Mouse (Mus musculus) embryonic facial prominence, embryonic 12.5 days (tissue): ENCODE data around the gene App. TPM values are rescaled to one million over a fixed set of nuclear protein-coding genes. Genes with fewer than 3 reads are reported as not detected.

Source experiments
- ATAC-seq: fragments of 200-750 bp; cut with Nextera tagmentation; 2 replicates; pipeline ENCODE4 v1.8.0; 2017; ENCODE audit not compliant: insufficient number of reproducible peaks, insufficient read depth, low FRiP score, low TSS enrichment
- H3K27ac ChIP-seq: fragments of 300-500 bp; sonication (generic); 2 replicates; pipeline ENCODE4 v1.5.1; 2016; ENCODE audit warnings: mild to moderate bottlenecking
- H3K27me3 ChIP-seq: fragments of 300-500 bp; sonication (generic); 2 replicates; pipeline ENCODE4 v1.6.1; 2016; ENCODE audit warnings: mild to moderate bottlenecking, moderate library complexity
- H3K36me3 ChIP-seq: fragments of 300-500 bp; sonication (generic); 2 replicates; pipeline ENCODE4 v1.6.1; 2016; ENCODE audit warnings: mild to moderate bottlenecking
- H3K4me1 ChIP-seq: fragments of 300-500 bp; sonication (generic); 2 replicates; pipeline ENCODE4 v1.6.1; 2016
- H3K4me2 ChIP-seq: fragments of 300-500 bp; sonication (generic); replicated peaks from 2 replicates; pipeline ENCODE4 v1.6.1; 2016; ENCODE audit warnings: mild to moderate bottlenecking, moderate library complexity
- H3K4me3 ChIP-seq: fragments of 300-500 bp; sonication (generic); 2 replicates; pipeline ENCODE4 v1.5.1; 2016; ENCODE audit warnings: mild to moderate bottlenecking
- H3K9ac ChIP-seq: fragments of 300-500 bp; sonication (generic); 2 replicates; pipeline ENCODE4 v1.6.1; 2016; ENCODE audit warnings: mild to moderate bottlenecking, moderate library complexity
- H3K9me3 ChIP-seq: fragments of 300-500 bp; sonication (generic); 2 replicates; pipeline ENCODE4 v1.6.1; 2016; ENCODE audit warnings: mild to moderate bottlenecking, moderate library complexity
- WGBS: fragments of 180-500 bp; shearing (Covaris S2); methylation state at CpG from one replicate; pipeline ENCODE4 v1.1.7; 2016; 5-methylcytosine and 5-hydroxymethylcytosine counted together
- polyA plus RNA-seq: library from polyadenylated mRNA; unstranded; fragments of >200 nt; fragmentation: Nextera tagmentation; extraction: Ambion mirVana; gene quantifications from 2 replicates; pipeline ENCODE4 v1.2.1, GENCODE M21; 2016

Gene App
- polyA plus RNA-seq, 1 experiment from 2014 or later = 224 TPM

DNA sequence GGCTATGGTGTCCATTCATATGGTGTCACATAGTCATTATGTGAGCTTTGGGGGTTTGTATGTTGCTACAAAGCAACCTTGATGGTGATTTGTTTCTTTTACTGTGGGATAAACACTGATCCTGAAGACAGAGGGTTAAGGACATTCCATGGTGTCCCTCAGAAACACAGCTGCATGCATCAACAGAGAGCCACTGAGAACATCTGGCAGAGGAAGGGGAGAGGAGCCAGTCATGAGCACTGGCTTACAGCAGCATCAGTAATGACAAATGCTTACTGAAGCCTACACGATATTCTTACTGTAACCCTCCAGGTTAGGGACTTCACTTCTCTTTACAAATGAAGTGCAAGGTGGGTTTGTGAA, 24.1 kb downstream of the App start:
- 68% methylated on average over 1 of the region's 1 CpGs for WGBS
- no peaks in the 10 kb centered on the region for H3K27me3 ChIP-seq

DNA sequence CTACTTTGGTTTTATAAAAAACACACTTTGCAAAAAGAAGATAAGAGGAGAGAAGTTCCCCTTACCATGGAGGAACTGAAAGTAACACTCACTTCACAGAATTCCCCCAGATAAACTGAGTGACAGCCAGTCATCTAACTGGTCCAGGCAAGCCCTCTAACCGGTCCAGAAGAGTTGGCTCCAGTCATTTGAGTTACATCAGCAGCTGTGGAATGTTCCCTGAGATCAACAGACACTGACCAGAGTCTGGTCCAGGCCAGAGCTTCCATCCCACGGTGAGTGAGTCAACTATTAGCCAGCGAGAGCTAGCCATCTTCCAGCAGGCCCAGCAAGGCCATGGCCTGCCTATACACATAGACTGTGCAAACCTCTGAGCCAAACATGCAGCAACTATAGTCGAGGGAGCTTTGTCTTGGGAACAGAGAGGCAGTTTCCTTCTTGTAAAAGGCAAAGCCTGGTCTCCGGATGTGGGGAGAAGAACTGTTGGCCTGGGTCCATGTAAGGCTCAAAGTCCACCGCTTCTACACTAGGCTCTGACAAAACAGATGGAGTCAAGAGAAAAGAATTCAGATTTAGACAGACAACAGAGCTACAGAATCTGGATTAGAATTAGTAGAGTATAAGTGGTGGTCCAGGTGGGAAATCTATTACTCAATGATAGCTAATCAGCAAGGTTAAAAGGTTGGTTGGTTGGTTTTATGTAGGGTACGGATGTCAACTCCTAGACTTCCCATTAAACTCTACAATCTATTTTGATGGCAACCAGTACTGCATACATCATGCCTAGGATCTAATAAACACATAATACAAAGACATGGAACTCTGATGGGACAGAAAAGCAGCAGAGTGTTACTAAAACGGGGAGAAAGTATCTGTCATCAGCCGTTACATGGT, 24.7 kb downstream of the App start:
- no peak for ATAC-seq
- no peak overlapping the region for H3K4me3 ChIP-seq
- H3K4me2 ChIP-seq = no peak overlapping the region
- H3K4me1 ChIP-seq = peaks cover 28% of the 10 kb centered on the region
- no peaks in the 10 kb centered on the region for H3K36me3 ChIP-seq
- H3K9ac ChIP-seq = no peak overlapping the region
- no peak overlapping the region for H3K27ac ChIP-seq
- H3K9me3 ChIP-seq = no peaks in the 10 kb centered on the region
- WGBS = 82% methylated on average over 9 of the region's 9 CpGs
- H3K27me3 ChIP-seq = no peaks in the 10 kb centered on the region

More for the DNA sequence above, 24.1 kb downstream of the App start:
- Histone ChIP-seq H3K4me1 (peaks cover 28% of the 10 kb centered on the region), H3K4me3 (no peak overlapping the region), H3K9ac (no peak overlapping the region), H3K4me2 (no peak overlapping the region), H3K9me3 (no peaks in the 10 kb centered on the region), H3K27ac (no peak overlapping the region), H3K36me3 (no peaks in the 10 kb centered on the region)
- ATAC-seq = no peak

DNA sequence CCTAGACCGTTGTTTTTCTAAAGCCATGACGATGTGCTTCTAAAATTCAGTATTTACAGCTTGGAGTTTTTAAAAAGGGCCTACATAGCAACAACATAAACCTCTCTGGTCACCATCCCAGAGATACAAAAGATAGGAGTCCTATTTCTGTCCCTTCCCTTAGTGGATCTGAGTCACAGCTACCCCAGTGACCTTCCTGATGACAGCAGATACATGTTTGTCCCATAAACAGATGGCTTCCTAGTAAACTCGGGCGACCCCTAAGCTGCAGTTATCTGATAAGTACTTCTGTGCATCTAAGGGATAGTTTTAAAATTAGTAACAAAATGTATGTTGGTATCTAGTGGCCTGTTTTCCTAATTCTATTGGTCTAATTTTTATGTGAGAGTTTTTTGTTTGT, 26.1 kb downstream of the App start:
- no peak overlapping the region for H3K27ac ChIP-seq
- no peaks in the 10 kb centered on the region for H3K9me3 ChIP-seq
- H3K4me3 ChIP-seq = no peak overlapping the region
- H3K4me1 ChIP-seq = peaks cover 28% of the 10 kb centered on the region
- H3K27me3 ChIP-seq = no peaks in the 10 kb centered on the region
- no peak overlapping the region for H3K4me2 ChIP-seq
- no peak for ATAC-seq
- H3K9ac ChIP-seq = no peak overlapping the region
- no peaks in the 10 kb centered on the region for H3K36me3 ChIP-seq
- WGBS = 57% methylated on average over 4 of the region's 4 CpGs

DNA sequence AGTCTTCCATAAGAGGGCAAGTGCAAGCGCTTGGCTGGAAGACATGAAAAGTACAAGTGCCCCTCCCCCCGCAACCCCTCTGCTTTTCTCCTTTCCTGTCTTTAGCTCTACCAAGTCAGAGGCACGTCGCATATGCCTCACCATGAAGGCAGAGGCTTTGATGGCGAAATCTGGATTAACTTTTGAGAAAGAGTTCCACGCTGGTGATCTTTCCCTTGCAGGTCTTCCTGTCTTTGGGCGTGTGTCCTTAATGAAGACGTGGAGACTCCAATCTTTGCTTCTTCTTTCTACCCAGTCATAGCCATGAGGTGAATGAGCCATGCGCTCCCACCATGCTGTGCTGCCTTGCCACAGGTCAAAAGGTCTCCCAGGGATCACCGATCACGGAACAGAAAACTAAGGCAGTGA, 27.8 kb downstream of the App start:
- no peak for ATAC-seq
- H3K4me1 ChIP-seq = peaks cover 15% of the 10 kb centered on the region; the same call in 1 of the 2 replicates
- H3K4me3 ChIP-seq = no peak overlapping the region
- no peaks in the 10 kb centered on the region for H3K36me3 ChIP-seq
- no peaks in the 10 kb centered on the region for H3K9me3 ChIP-seq
- WGBS = 65% methylated on average over 11 of the region's 11 CpGs
- no peak overlapping the region for H3K4me2 ChIP-seq
- H3K27ac ChIP-seq = no peak overlapping the region
- no peak overlapping the region for H3K9ac ChIP-seq
- H3K27me3 ChIP-seq = no peaks in the 10 kb centered on the region

DNA sequence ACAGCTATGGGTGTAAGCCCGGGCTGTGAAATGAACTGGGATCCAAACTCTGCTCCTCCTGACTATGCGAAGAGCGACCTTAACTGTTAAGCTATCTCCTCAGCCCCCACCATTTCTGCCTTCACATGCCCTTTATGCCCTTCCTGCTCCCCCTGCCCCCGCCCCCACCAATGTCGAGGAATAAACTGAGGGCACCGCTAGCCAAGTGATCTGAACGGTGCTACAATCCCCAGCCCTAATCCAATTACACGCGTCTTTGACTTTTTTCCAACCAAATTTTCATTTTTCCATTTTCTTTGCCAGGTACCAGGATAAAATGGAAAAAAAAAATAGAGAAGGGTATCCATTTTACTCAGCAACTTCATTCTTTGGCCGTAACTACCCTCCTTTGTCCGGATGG, 28.2 kb downstream of the App start:
- H3K4me1 ChIP-seq = peaks cover 14% of the 10 kb centered on the region; the same call in 1 of the 2 replicates
- WGBS = 76% methylated on average over 11 of the region's 11 CpGs
- H3K9ac ChIP-seq = no peak overlapping the region
- H3K36me3 ChIP-seq = no peaks in the 10 kb centered on the region
- no peak overlapping the region for H3K4me3 ChIP-seq
- ATAC-seq = no peak
- no peak overlapping the region for H3K27ac ChIP-seq
- no peak overlapping the region for H3K4me2 ChIP-seq
- no peaks in the 10 kb centered on the region for H3K27me3 ChIP-seq
- H3K9me3 ChIP-seq = no peaks in the 10 kb centered on the region

DNA sequence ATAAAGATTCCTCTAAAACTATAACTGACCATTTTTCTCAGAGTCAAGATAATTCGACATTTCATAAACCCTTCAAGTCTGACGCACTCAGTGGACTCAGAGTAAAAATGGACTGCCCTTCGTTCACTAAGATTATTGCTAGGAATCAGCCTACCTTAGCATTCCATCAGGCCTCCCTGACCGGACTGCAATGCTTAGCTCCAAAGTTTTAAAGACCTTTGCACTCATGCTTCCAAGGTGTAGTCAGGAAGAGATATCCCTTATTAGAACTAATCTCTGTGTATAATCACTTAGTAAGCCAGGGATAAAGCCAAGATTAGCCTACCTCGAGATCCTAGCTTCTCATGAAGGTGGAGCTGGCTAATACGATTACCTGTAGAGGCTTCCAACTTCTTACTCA, 29.2 kb downstream of the App start:
- no peak for ATAC-seq
- H3K9ac ChIP-seq = no peak overlapping the region
- no peaks in the 10 kb centered on the region for H3K36me3 ChIP-seq
- no peak overlapping the region for H3K27ac ChIP-seq
- H3K4me1 ChIP-seq = peaks cover 17% of the 10 kb centered on the region; the same call in 1 of the 2 replicates
- H3K27me3 ChIP-seq = no peaks in the 10 kb centered on the region
- H3K4me2 ChIP-seq = no peak overlapping the region
- no peak overlapping the region for H3K4me3 ChIP-seq
- WGBS = 83% methylated on average over 6 of the region's 6 CpGs
- no peaks in the 10 kb centered on the region for H3K9me3 ChIP-seq

DNA sequence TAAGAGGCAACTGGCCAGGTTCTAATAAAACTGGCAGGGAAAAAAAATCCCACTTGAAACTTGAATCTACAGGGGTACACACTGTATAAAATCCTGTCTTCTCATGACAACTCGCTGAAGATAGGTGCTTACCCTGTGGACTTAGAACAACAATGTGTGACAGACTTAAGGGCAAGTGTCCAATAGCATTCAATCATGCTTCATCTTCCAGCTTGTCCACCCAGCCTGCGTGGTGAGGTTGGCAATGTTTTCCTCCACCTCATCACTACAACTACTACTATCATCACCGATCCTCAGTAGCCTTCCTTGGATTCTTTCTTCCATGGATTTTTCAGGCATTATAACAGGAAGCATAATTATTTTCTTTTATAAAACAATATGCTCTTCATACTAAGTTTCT, 29.7 kb downstream of the App start:
- Histone ChIP-seq H3K9ac (no peak overlapping the region), H3K36me3 (no peaks in the 10 kb centered on the region), H3K27me3 (no peaks in the 10 kb centered on the region), H3K4me2 (no peak overlapping the region), H3K27ac (no peak overlapping the region), H3K4me1 (peaks cover 21% of the 10 kb centered on the region), H3K9me3 (no peaks in the 10 kb centered on the region), H3K4me3 (no peak overlapping the region)
- WGBS = 81% methylated on average over 3 of the region's 3 CpGs
- no peak for ATAC-seq

DNA sequence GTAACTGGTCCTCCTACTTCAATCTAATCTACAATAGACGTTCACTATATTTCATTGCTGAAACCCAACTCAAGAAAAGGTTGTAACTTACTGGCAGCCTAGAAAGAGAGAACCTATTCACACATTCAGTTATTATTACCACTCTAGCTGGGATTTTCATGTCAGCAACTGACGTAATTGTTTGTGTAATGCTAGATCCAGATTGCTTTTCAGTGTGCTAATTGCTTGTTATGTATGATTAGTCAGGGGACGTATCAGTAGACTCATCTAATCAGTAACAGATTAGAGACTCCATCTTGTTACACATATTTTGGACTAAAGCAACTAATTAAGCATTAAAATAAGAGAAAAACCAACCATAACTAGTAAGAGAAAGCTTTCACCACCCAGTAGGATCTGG, 30.4 kb downstream of the App start:
- peaks cover 18% of the 10 kb centered on the region for H3K4me1 ChIP-seq
- H3K4me3 ChIP-seq = no peak overlapping the region
- 56% methylated on average over 3 of the region's 3 CpGs for WGBS
- ATAC-seq = no peak
- H3K9me3 ChIP-seq = no peaks in the 10 kb centered on the region
- no peaks in the 10 kb centered on the region for H3K27me3 ChIP-seq
- H3K36me3 ChIP-seq = no peaks in the 10 kb centered on the region
- H3K9ac ChIP-seq = no peak overlapping the region
- H3K27ac ChIP-seq = no peak overlapping the region
- no peak overlapping the region for H3K4me2 ChIP-seq

DNA sequence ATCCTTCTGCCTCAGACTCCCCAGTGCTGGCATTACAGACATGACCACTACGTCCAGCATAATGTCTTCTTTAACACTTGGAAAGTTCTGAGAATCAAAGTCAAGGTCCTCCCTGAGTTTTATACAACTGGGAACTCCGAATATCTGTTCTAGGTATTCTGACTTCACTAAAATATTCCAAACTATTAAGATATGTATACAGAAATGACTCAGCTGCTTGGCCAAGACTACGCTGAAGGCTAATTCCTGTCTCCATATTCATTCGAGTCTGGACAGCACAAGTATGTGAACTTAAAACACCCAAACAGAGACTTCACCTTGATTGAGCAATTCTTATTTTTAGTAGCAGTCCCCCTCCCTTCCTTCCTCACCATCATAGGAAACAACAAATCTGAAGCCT, 32.2 kb downstream of the App start:
- no peak for ATAC-seq
- Histone ChIP-seq H3K9me3 (no peaks in the 10 kb centered on the region), H3K4me1 (peaks cover 12% of the 10 kb centered on the region), H3K27me3 (no peaks in the 10 kb centered on the region), H3K9ac (no peak overlapping the region), H3K4me2 (no peak overlapping the region), H3K4me3 (no peak overlapping the region), H3K36me3 (no peaks in the 10 kb centered on the region), H3K27ac (no peak overlapping the region)
- 85% methylated on average over 4 of the region's 4 CpGs for WGBS

DNA sequence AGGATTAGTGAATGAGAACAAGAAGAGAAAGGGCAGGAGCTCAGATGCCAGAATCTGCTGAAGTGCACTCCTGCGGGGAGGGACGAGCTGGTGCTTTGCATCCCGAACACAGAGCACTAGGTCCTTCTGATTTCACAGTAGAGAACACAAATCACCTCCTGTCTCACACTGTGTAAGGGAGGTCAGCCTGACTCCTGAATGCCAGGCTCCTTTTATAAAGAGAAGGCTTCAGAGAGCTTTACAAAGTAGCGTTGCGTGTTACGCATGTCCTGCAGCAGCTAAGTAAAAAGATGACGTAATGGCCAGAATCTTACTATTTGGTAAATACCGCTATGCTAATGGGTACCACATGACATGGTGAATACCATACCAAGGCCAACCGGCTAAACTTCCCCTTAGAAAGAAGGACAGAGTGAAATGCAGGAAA, 34.4 kb downstream of the App start:
- H3K9me3 ChIP-seq = no peaks in the 10 kb centered on the region
- no peak overlapping the region for H3K4me3 ChIP-seq
- no peak overlapping the region for H3K9ac ChIP-seq
- H3K4me2 ChIP-seq = peak overlapping the region; percentile 2; the same call in 1 of the 2 replicates
- no peak for ATAC-seq
- H3K4me1 ChIP-seq = peaks cover 17% of the 10 kb centered on the region
- peak overlapping the region; percentile 12; the same call in 1 of the 2 replicates for H3K27ac ChIP-seq
- 22% methylated on average over 9 of the region's 9 CpGs for WGBS
- no peaks in the 10 kb centered on the region for H3K36me3 ChIP-seq
- H3K27me3 ChIP-seq = no peaks in the 10 kb centered on the region

DNA sequence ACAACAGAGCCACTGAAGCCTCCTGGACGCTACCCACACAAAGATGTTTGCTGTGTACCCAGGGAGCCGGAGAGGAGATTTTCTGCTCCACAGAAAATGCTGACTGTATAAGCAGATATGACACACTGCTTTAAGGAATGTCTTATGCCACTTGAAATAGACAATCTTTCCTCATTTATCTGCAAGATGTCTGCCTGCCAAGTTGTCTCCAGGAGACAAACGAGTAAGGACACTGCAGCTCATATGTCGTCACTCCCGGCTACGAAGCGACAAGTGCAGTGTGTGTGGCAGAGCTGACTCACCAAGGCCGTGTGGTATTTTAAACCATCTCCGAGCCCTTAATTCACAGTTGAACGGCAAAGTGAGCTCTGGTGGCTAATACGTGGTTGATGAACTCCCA, 36.2 kb downstream of the App start:
- Histone ChIP-seq H3K4me2 (no peak overlapping the region), H3K4me3 (no peak overlapping the region), H3K9me3 (no peaks in the 10 kb centered on the region), H3K4me1 (peaks cover 35% of the 10 kb centered on the region), H3K27ac (no peak overlapping the region), H3K27me3 (no peaks in the 10 kb centered on the region), H3K9ac (no peak overlapping the region), H3K36me3 (no peaks in the 10 kb centered on the region)
- 74% methylated on average over 11 of the region's 11 CpGs for WGBS
- ATAC-seq = no peak

DNA sequence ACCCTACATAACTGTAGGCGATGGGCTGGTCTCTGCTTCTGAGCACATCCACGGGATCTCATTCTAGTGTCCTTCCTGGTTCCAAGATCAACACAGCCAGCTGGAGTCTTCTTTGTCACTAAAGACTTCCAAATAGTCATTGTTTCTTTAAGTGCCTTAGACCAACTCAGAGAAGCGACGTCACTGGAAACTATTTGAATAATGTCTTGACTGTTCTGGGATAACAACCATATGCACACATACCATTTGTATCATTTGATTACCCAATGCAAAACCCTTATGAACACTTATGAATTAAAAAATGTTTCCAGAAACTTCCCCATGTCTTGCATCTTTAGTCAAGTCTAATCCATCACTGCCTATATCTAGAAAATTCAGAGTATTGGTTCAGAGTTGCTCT, 37.5 kb downstream of the App start:
- no peaks in the 10 kb centered on the region for H3K27me3 ChIP-seq
- 87% methylated on average over 4 of the region's 4 CpGs for WGBS
- H3K4me2 ChIP-seq = no peak overlapping the region
- ATAC-seq = no peak
- H3K9me3 ChIP-seq = no peaks in the 10 kb centered on the region
- no peak overlapping the region for H3K4me3 ChIP-seq
- H3K4me1 ChIP-seq = peaks cover 38% of the 10 kb centered on the region
- H3K27ac ChIP-seq = no peak overlapping the region
- no peaks in the 10 kb centered on the region for H3K36me3 ChIP-seq
- no peak overlapping the region for H3K9ac ChIP-seq
